Mouse (Mus musculus) bone marrow macrophage, adult 2 months (primary cell): ENCODE measurements around the gene Rpap3. TPM values are rescaled to one million over a fixed set of nuclear protein-coding genes. Genes with fewer than 3 reads are reported as not detected.

Experiments
- H3K27ac ChIP-seq: 2 replicates; pipeline ENCODE4 v1.5.1; 2012; ENCODE audit warnings: low read depth, low read length; ENCODE audit not compliant: insufficient read depth
- H3K4me1 ChIP-seq: 2 replicates; pipeline ENCODE4 v1.6.1; 2012; ENCODE audit warnings: low read length; ENCODE audit not compliant: control insufficient read depth, insufficient read depth
- H3K4me3 ChIP-seq: 2 replicates; pipeline ENCODE4 v1.5.1; 2012; ENCODE audit warnings: mild to moderate bottlenecking, low read length, moderate library complexity; ENCODE audit not compliant: insufficient read depth
- CTCF ChIP-seq: IDR thresholded peaks from 2 replicates; pipeline ENCODE4 v1.5.1; 2012; ENCODE audit warnings: low read depth, mild to moderate bottlenecking, low read length, moderate library complexity
- POLR2A ChIP-seq: IDR thresholded peaks from 2 replicates; pipeline ENCODE4 v1.6.1; 2012; ENCODE audit warnings: mild to moderate bottlenecking, low read depth, low read length, borderline replicate concordance
- polyA plus RNA-seq: library from polyadenylated mRNA; stranded (reverse); fragments of >200 nt; gene quantifications from 2 replicates; pipeline ENCODE4 v1.2.4, GENCODE M21; 2012; ENCODE audit not compliant: missing spikeins, insufficient read depth, insufficient read length

Rpap3 gene
- polyA plus RNA-seq, 1 experiment = 10.4 TPM

DNA sequence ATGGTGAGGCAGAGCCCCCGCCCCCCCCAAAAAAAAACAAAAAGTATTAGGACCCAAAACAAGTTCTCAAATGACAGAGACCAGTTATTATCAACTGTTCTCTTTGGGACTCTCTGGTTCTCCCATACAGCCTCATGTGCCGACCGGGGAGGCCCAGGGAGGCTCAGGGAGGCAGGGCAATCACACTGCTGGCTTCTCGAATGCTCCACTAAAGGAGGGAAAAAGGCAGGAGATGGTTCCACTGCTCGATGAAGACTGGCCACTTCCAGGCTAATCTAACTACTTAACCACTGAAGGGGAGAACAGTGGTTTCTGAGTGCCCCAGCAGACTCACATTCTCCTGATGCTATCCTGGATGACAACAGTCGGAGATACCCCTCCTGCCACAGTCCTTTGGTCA lies 6.9 kb upstream of the Rpap3 start:
- Histone ChIP-seq H3K27ac (no peak overlapping the region), H3K4me3 (no peak overlapping the region), H3K4me1 (no peaks in the 10 kb centered on the region)
- TF ChIP-seq CTCF = no peak

DNA sequence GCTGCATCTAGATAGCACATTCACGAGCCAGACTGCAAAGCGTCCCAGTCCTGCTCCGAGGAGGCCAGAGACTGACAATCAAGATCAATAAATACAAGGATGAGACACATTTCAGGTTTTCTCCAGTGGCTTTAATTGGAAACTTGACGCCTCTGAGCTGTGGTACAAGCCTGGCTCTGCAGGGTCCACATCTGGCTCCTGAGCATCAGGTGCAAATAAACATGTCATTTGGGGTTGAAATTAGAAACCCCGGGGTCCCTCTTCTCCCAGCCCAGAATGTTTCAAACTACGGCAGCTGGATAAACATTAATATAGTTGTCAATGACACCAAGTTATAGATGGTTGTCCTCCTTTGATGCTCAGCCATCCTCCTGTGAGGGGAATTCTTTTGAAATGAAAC lies 5.3 kb upstream of the Rpap3 start:
- Histone ChIP-seq H3K4me1 (peaks cover 2% of the 10 kb centered on the region; the same call in 1 of the 2 replicates), H3K27ac (no peak overlapping the region), H3K4me3 (no peak overlapping the region)
- no peak for TF ChIP-seq CTCF
- no peak for TF ChIP-seq POLR2A

- no peak overlapping the region for H3K4me3 ChIP-seq
- TF ChIP-seq POLR2A = no peak
- no peak for TF ChIP-seq CTCF
- H3K4me1 ChIP-seq = peaks cover 4% of the 10 kb centered on the region; the same call in 1 of the 2 replicates
- no peak overlapping the region for H3K27ac ChIP-seq
Observed at GRCm38 (mm10) chr15:97696616-97697015, 9.0 kb downstream of the Rpap3 start.

DNA sequence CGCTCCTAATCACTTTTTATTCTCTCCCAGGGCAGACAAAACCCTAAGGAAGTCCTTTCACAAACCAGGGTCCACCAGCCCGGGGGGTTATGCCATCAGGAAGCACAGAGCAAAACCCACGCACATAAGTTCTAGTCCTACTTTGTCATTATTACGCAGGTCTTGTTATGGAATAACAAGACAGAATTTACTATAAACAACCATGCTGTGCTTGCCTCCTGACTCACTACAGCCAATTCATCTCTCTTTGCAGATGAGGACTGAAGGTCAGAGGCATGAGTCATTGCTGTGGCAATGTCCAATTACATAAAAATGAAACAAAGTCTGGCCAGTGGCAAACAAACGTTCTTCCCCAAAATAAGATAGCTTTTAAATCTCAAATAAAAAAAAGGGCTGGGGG lies 12.2 kb downstream of the Rpap3 start:
- no peak for TF ChIP-seq POLR2A
- TF ChIP-seq CTCF = no peak
- H3K27ac ChIP-seq = no peak overlapping the region
- H3K4me3 ChIP-seq = no peak overlapping the region
- H3K4me1 ChIP-seq = peaks cover 4% of the 10 kb centered on the region; the same call in 1 of the 2 replicates

DNA sequence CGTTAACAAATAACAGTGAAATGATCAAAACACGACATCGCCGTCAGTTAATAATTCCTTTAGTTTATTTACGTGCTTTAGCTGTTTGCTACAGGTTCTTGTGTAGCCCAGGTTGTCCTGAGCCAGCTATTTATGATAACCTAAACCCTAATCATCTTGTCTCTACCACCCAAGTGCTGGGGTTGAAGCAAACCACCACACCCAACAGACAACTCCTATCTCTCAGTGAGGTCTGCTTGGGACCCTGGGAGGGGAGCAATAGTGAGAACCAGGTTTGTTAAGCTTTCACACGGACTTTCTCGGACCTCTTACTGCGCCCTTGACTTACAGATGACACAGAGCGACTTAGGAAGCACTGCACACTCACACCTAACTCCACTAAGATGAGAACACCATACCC lies 21.5 kb downstream of the Rpap3 start:
- H3K27ac ChIP-seq = no peak overlapping the region
- no peaks in the 10 kb centered on the region for H3K4me1 ChIP-seq
- TF ChIP-seq POLR2A (no peak), CTCF (no peak)
- no peak overlapping the region for H3K4me3 ChIP-seq

DNA sequence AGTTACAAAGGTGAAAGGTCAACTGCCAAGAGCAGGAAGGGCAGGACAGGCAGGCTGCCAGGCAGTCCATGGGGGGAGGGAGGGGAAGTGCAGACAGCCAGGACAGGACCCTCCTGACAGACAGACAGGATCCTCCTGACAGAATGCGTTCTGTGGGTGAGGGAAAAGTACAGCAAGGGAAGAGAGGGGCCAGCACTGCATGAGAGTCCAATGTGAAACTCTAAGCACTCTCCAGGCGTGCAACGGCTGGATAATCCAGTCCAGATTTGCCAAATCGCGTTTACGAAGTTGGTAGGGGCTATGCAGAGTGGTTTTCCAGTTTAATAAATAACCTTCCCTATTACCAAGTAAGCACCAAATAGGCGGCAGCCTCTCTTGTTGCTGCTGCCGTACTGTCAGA lies 23.6 kb downstream of the Rpap3 start:
- Histone ChIP-seq H3K4me3 (no peak overlapping the region), H3K27ac (no peak overlapping the region), H3K4me1 (no peaks in the 10 kb centered on the region)
- TF ChIP-seq POLR2A (no peak), CTCF (no peak)

GRCm38 (mm10) chr15:97679991-97680681 lies 25.5 kb downstream of the Rpap3 start:
- H3K4me1 ChIP-seq = no peaks in the 10 kb centered on the region
- TF ChIP-seq CTCF = no peak
- TF ChIP-seq POLR2A = no peak
- no peak overlapping the region for H3K27ac ChIP-seq
- H3K4me3 ChIP-seq = no peak overlapping the region

- Histone ChIP-seq H3K4me1 (peaks cover 11% of the 10 kb centered on the region), H3K27ac (no peak overlapping the region), H3K4me3 (no peak overlapping the region)
- TF ChIP-seq POLR2A = no peak
Observed at GRCm38 (mm10) chr15:97677341-97677740, 28.3 kb downstream of the Rpap3 start.

GRCm38 (mm10) chr15:97675927-97676326 lies 29.7 kb downstream of the Rpap3 start:
- TF ChIP-seq POLR2A = no peak
- TF ChIP-seq CTCF = no peak
- peaks cover 15% of the 10 kb centered on the region for H3K4me1 ChIP-seq
- H3K27ac ChIP-seq = no peak overlapping the region
- H3K4me3 ChIP-seq = no peak overlapping the region

- TF ChIP-seq CTCF (no peak), POLR2A (no peak)
- no peak overlapping the region for H3K27ac ChIP-seq
- peaks cover 15% of the 10 kb centered on the region for H3K4me1 ChIP-seq
- no peak overlapping the region for H3K4me3 ChIP-seq
Observed at GRCm38 (mm10) chr15:97674423-97674822, 31.2 kb downstream of the Rpap3 start.

DNA sequence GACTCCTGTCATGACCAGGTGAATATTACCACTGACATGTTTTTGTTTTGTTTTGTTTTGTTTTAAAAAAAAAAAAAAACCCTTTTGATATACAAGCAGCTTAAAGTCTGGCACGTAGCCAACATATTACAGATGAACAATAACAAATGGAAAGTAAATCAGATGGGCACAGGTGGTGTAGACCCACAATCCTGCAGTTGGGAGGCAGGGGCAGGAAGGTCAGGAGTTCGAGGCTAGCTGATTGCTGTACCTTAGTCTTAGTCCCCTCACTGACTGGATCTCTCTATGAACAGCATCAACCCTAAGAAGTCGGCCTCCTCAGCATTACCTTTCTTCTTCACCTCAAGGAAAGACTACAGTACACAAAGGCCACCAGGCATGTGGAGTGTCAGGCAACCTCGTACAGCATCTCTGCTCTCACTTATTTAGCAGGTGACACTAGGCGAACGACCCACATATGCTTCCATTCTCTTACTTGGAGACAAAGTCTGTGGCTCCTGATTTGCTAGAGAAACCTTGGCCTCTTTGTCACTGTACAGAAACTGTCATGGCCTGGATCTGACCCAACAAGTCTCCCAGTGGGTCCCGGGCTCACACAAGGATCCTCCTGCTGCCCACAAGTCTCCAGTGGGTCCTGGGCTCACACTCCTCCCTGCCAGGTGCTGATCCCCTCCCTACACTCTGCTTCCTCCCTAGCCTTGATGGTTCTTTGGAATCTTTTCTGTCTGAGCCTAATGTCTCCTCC lies 32.2 kb downstream of the Rpap3 start:
- TF ChIP-seq POLR2A (no peak), CTCF (no peak)
- Histone ChIP-seq H3K27ac (no peak overlapping the region), H3K4me3 (no peak overlapping the region), H3K4me1 (peaks cover 15% of the 10 kb centered on the region)
